Mouse (Mus musculus) right cerebral cortex, postnatal 10 days (tissue): ENCODE results near the gene Acadvl.

ENCODE experiments used
- DNase-seq, 2 experiments: peaks; one replicate each; pipeline ENCODE4 v3.0.0; 2021; ENCODE audit warnings: low spot score in 2 of 2

Gene Acadvl

GRCm38 (mm10) chr11:70005521-70005920 is 9.7 kb downstream of the Acadvl start:
- DNase-seq, result no peak

GRCm38 (mm10) chr11:70002471-70002870 is 12.7 kb downstream of the Acadvl start:
- no peak for DNase-seq

- no peak for DNase-seq
Measured at GRCm38 (mm10) chr11:70001865-70002264, 13.3 kb downstream of the Acadvl start.

- DNase-seq, result no peak
Measured at GRCm38 (mm10) chr11:70001159-70001558, 14.1 kb downstream of the Acadvl start.

GRCm38 (mm10) chr11:70000396-70000898 is 14.8 kb downstream of the Acadvl start, which contains the start of gene Dvl2:
Gene Dvl2 (plus strand): TSS chr11:70000595.
- DNase-seq, result peak; percentile 94 to 98

GRCm38 (mm10) chr11:69999666-70000065 is 15.5 kb downstream of the Acadvl start:
- no peak for DNase-seq

GRCm38 (mm10) chr11:69998567-69999491 is 16.4 kb downstream of the Acadvl start:
- peak in 1 of 2 experiments; percentile 45 for DNase-seq

GRCm38 (mm10) chr11:69997070-69997509 is 18.1 kb downstream of the Acadvl start:
- DNase-seq, result peak; percentile 84 to 86

GRCm38 (mm10) chr11:69996161-69997061 is 18.8 kb downstream of the Acadvl start:
- DNase-seq, result peak; percentile 62 to 68

GRCm38 (mm10) chr11:69995391-69995960 is 19.7 kb downstream of the Acadvl start, which contains the start of gene Phf23:
Gene Phf23 (plus strand): TSS chr11:69995777.
- DNase-seq, result peak; percentile 98 to 99

GRCm38 (mm10) chr11:69994401-69995090 is 20.7 kb downstream of the Acadvl start:
- DNase-seq, result no peak

- no peak for DNase-seq
Measured at GRCm38 (mm10) chr11:69992932-69993331, 22.3 kb downstream of the Acadvl start.

- peak in 1 of 2 experiments; percentile 59 for DNase-seq
Measured at GRCm38 (mm10) chr11:69992396-69992795, 22.8 kb downstream of the Acadvl start.

- DNase-seq, result no peak
Measured at GRCm38 (mm10) chr11:69991711-69992110, 23.5 kb downstream of the Acadvl start.

GRCm38 (mm10) chr11:69990850-69991691 is 24.1 kb downstream of the Acadvl start, which contains the start of gene Gabarap:
Gene Gabarap (plus strand): TSS chr11:69991143.
- DNase-seq, result peak; percentile 98

- no peak for DNase-seq
Measured at GRCm38 (mm10) chr11:69989949-69990348, 25.3 kb downstream of the Acadvl start.

GRCm38 (mm10) chr11:69984431-69984830 is 30.8 kb downstream of the Acadvl start:
- peak in 1 of 2 experiments; percentile 25 for DNase-seq

GRCm38 (mm10) chr11:69983377-69983776 is 31.8 kb downstream of the Acadvl start:
- peak in 1 of 2 experiments; percentile 21 for DNase-seq

GRCm38 (mm10) chr11:69982877-69983276 is 32.3 kb downstream of the Acadvl start:
- DNase-seq, result no peak

- DNase-seq, result no peak
Measured at GRCm38 (mm10) chr11:69982225-69982624, 33.0 kb downstream of the Acadvl start, which contains the start of gene Elp5. Gene Elp5 (minus strand): TSS chr11:69982517.
